In genomic region chr6:54812276-54812675, GRCm38 (mm10) we compare ENCODE assay signal across 10 mouse cellular contexts. TPM values are rescaled to one million over a fixed set of nuclear protein-coding genes. Genes with fewer than 3 reads are reported as not detected.
A peak's percentile ranks its signal among the peaks of the same experiment; 100 is the strongest.
DNase-seq lines count a peak whose midpoint lies in the region; ATAC-seq and TF ChIP-seq lines count a peak whose summit lies in the region.
"Had no signal": no experiment of that assay in that cellular context is flagged by ENCODE, and none has a peak within 500 bp of the region (broad histone marks: within the 10 kb centered on the region; RNA-seq: fewer than 3 reads in every experiment).

No protein-coding gene starts in this region.

- 0 out of 2 replicates have a peak overlapping the region, but pooled peaks have one; percentile 41 for H3K27ac ChIP-seq in hindbrain, postnatal 0 days
- H3K27ac ChIP-seq in hindbrain, embryonic 11.5 days (ENCODE audit: low read depth, low read length): no peak overlapping the region
- peak overlapping the region; percentile 64 for H3K27ac ChIP-seq in forebrain, postnatal 0 days (ENCODE audit: low read depth, low read length)
- no peak overlapping the region for H3K27ac ChIP-seq in limb, embryonic 10.5 days
- H3K27ac ChIP-seq in hindbrain, embryonic 16.5 days (ENCODE audit: low read depth, low read length): no peak overlapping the region
- H3K27ac ChIP-seq: liver, embryonic 14.5 days had no signal

- peak; percentile 47 for DNase-seq in hindbrain, postnatal 0 days (ENCODE audit: low spot score)
- no peak for DNase-seq in hindbrain, embryonic 11.5 days (ENCODE audit: low spot score)
- DNase-seq in NIH3T3 (ENCODE audit: low read depth): peak; percentile 84
- DNase-seq in forebrain, postnatal 0 days: peak; percentile 33
- DNase-seq in kidney, postnatal 14 days: peak; percentile 64
- DNase-seq in frontal cortex, postnatal 10 days (ENCODE audit: low spot score in 2 of 2): no peak
- DNase-seq in limb, embryonic 10.5 days (ENCODE audit: low spot score): no peak

- no peak for TF ChIP-seq CTCF in hindbrain, postnatal 0 days (IDR thresholded peaks at IDR 0.05; ENCODE audit: low read depth)
- TF ChIP-seq CTCF in forebrain, postnatal 0 days (IDR thresholded peaks at IDR 0.05; ENCODE audit: low read depth): no peak

- no peaks in the 10 kb centered on the region for H3K9me3 ChIP-seq in hindbrain, postnatal 0 days (ENCODE audit: low read length)
- H3K9me3 ChIP-seq in hindbrain, embryonic 11.5 days (ENCODE audit: control insufficient read depth, low read length): no peaks in the 10 kb centered on the region
- H3K9me3 ChIP-seq in forebrain, postnatal 0 days (ENCODE audit: low read length): no peaks in the 10 kb centered on the region
- no peaks in the 10 kb centered on the region for H3K9me3 ChIP-seq in limb, embryonic 10.5 days (replicated peaks)
- no peaks in the 10 kb centered on the region for H3K9me3 ChIP-seq in hindbrain, embryonic 16.5 days (ENCODE audit: control insufficient read depth, low read length)

- no peaks in the 10 kb centered on the region for H3K27me3 ChIP-seq in hindbrain, postnatal 0 days (ENCODE audit: insufficient read depth, low read length)
- H3K27me3 ChIP-seq in hindbrain, embryonic 11.5 days (ENCODE audit: control insufficient read depth, insufficient read depth, low read length): no peaks in the 10 kb centered on the region
- H3K27me3 ChIP-seq in forebrain, postnatal 0 days (ENCODE audit: insufficient read depth, low read length): no peaks in the 10 kb centered on the region
- H3K27me3 ChIP-seq in limb, embryonic 10.5 days (ENCODE audit: low read depth, poor library complexity, severe bottlenecking): no peaks in the 10 kb centered on the region
- H3K27me3 ChIP-seq in hindbrain, embryonic 16.5 days (replicated peaks; ENCODE audit: control insufficient read depth, insufficient read depth, low read length): no peaks in the 10 kb centered on the region
- H3K27me3 ChIP-seq: Patski had no signal

- 0 out of 2 replicates have a peak overlapping the region, but pooled peaks have one; percentile 33 for H3K4me2 ChIP-seq in hindbrain, postnatal 0 days (ENCODE audit: low read depth, low read length)
- H3K4me2 ChIP-seq in hindbrain, embryonic 11.5 days (replicated peaks; ENCODE audit: low read depth, low read length): no peak overlapping the region
- no peak overlapping the region for H3K4me2 ChIP-seq in forebrain, postnatal 0 days (ENCODE audit: low read depth)
- H3K4me2 ChIP-seq in hindbrain, embryonic 16.5 days (ENCODE audit: low read length): no peak overlapping the region; the same call in 1 of the 2 replicates

- H3K4me3 ChIP-seq in hindbrain, postnatal 0 days (ENCODE audit: low read length): no peak overlapping the region
- no peak overlapping the region for H3K4me3 ChIP-seq in hindbrain, embryonic 11.5 days (ENCODE audit: low read depth, low read length)
- H3K4me3 ChIP-seq in forebrain, postnatal 0 days (ENCODE audit: low read depth, low read length): no peak overlapping the region
- H3K4me3 ChIP-seq in limb, embryonic 10.5 days: no peak overlapping the region
- H3K4me3 ChIP-seq in hindbrain, embryonic 16.5 days (ENCODE audit: low read length): no peak overlapping the region

- 48% methylated on average over 6 of the region's 6 CpGs for WGBS in hindbrain, postnatal 0 days
- 91% methylated on average over 6 of the region's 6 CpGs for WGBS in hindbrain, embryonic 11.5 days
- 57% methylated on average over 6 of the region's 6 CpGs for WGBS in forebrain, postnatal 0 days
- WGBS in limb, embryonic 10.5 days: 91% methylated on average over 6 of the region's 6 CpGs
- 60% methylated on average over 6 of the region's 6 CpGs for WGBS in hindbrain, embryonic 16.5 days

- no peaks in the 10 kb centered on the region for H3K4me1 ChIP-seq in hindbrain, postnatal 0 days (ENCODE audit: insufficient read depth, low read length)
- H3K4me1 ChIP-seq in hindbrain, embryonic 11.5 days (replicated peaks; ENCODE audit: control insufficient read depth, insufficient read depth, low read length): no peaks in the 10 kb centered on the region
- H3K4me1 ChIP-seq in forebrain, postnatal 0 days (ENCODE audit: insufficient read depth): peaks cover 13% of the 10 kb centered on the region
- H3K4me1 ChIP-seq in limb, embryonic 10.5 days: peaks cover 5% of the 10 kb centered on the region; the same call in 1 of the 2 replicates
- peaks cover 13% of the 10 kb centered on the region for H3K4me1 ChIP-seq in hindbrain, embryonic 16.5 days (ENCODE audit: control insufficient read depth, insufficient read depth, low read depth, low read length)

- H3K36me3 ChIP-seq in hindbrain, postnatal 0 days (ENCODE audit: insufficient read depth, low read length): no peaks in the 10 kb centered on the region
- H3K36me3 ChIP-seq in hindbrain, embryonic 11.5 days (ENCODE audit: control insufficient read depth, insufficient read depth, low read length): no peaks in the 10 kb centered on the region
- H3K36me3 ChIP-seq in forebrain, postnatal 0 days (ENCODE audit: insufficient read depth): no peaks in the 10 kb centered on the region
- H3K36me3 ChIP-seq in limb, embryonic 10.5 days: no peaks in the 10 kb centered on the region
- no peaks in the 10 kb centered on the region for H3K36me3 ChIP-seq in hindbrain, embryonic 16.5 days (ENCODE audit: control insufficient read depth, insufficient read depth, low read length)

- no peak for ATAC-seq in hindbrain, postnatal 0 days
- no peak for ATAC-seq in hindbrain, embryonic 11.5 days (ENCODE audit: low FRiP score)
- no peak for ATAC-seq in forebrain, postnatal 0 days
- ATAC-seq in hindbrain, embryonic 16.5 days: no peak
- ATAC-seq: Patski had no signal

- no peak overlapping the region for H3K9ac ChIP-seq in hindbrain, postnatal 0 days (replicated peaks; ENCODE audit: low read length)
- no peak overlapping the region for H3K9ac ChIP-seq in hindbrain, embryonic 11.5 days (ENCODE audit: low read depth, low read length)
- no peak overlapping the region for H3K9ac ChIP-seq in forebrain, postnatal 0 days
- H3K9ac ChIP-seq in hindbrain, embryonic 16.5 days (ENCODE audit: low read depth, low read length): no peak overlapping the region
- H3K9ac ChIP-seq: liver, embryonic 14.5 days had no signal

RNA-seq across cellular contexts. Expression of gene Znrf2, which starts 4.4 kb away (rescaled TPM):
- total RNA-seq in hindbrain, postnatal 0 days (2014; rRNA removed): 45.9 and 50.0 TPM in 2 replicates
- 5.9 and 7.0 TPM in 2 replicates for polyA plus RNA-seq in hindbrain, postnatal 0 days (2015; fragmentation: Nextera tagmentation; extraction: Ambion mirVana)
- 3.2 and 3.6 TPM in 2 replicates for polyA plus RNA-seq in hindbrain, embryonic 11.5 days (2014; fragmentation: Nextera tagmentation; extraction: Ambion mirVana)
- 74.2 and 83.8 TPM in 2 replicates for total RNA-seq in forebrain, postnatal 0 days (2014; rRNA removed)
- 11.2 and 13.1 TPM in 2 replicates for polyA plus RNA-seq in forebrain, postnatal 0 days (2015; fragmentation: Nextera tagmentation; extraction: Ambion mirVana)
- polyA plus RNA-seq in limb, embryonic 10.5 days (2016; fragmentation: Nextera tagmentation; extraction: Ambion mirVana): 2.0 and 2.3 TPM in 2 replicates
- 5.0 and 5.3 TPM in 2 replicates for polyA plus RNA-seq in hindbrain, embryonic 16.5 days (2015; fragmentation: Nextera tagmentation; extraction: Ambion mirVana)

Comparison
In these comparisons a context has a peak if more than half of its experiments do, and no peak if none do; other contexts are left out.
1. DNase-seq: peak in hindbrain, postnatal 0 days (single experiment), NIH3T3 (single experiment), forebrain, postnatal 0 days (single experiment) and kidney, postnatal 14 days (single experiment); none in hindbrain, embryonic 11.5 days (single experiment), frontal cortex, postnatal 10 days (0 of 2) and limb, embryonic 10.5 days (single experiment).
2. H3K27ac ChIP-seq: peak in hindbrain, postnatal 0 days (single experiment) and forebrain, postnatal 0 days (single experiment); none in hindbrain, embryonic 11.5 days (single experiment), limb, embryonic 10.5 days (single experiment) and hindbrain, embryonic 16.5 days (single experiment).